Mouse (Mus musculus) thymus, adult 18-20 months (tissue): ENCODE measurements around the gene Fhit.

Experiments
- DNase-seq, 2 experiments: peaks; one replicate each; pipeline ENCODE4 v3.0.0; 2022; ENCODE audit warnings: mixed read lengths in 2 of 2

Fhit gene

GRCm38 (mm10) chr14:10122176-10122575, 1039.7 kb downstream of the Fhit start:
- DNase-seq = no peak

- no peak for DNase-seq
These were observed 1065.6 kb downstream of the Fhit start for GRCm38 (mm10) chr14:10096236-10096635.

- DNase-seq = no peak
These were observed 1082.8 kb downstream of the Fhit start for GRCm38 (mm10) chr14:10079062-10079461.

GRCm38 (mm10) chr14:10049947-10050346, 1111.9 kb downstream of the Fhit start:
- DNase-seq = no peak

- DNase-seq = no peak
These were observed 1114.6 kb downstream of the Fhit start for GRCm38 (mm10) chr14:10047123-10047783.

- no peak for DNase-seq
These were observed 1115.3 kb downstream of the Fhit start for GRCm38 (mm10) chr14:10046336-10047122.

GRCm38 (mm10) chr14:10038021-10038420, 1123.8 kb downstream of the Fhit start:
- peak in 1 of 2 experiments; percentile 2 for DNase-seq

GRCm38 (mm10) chr14:10036685-10037215, 1125.1 kb downstream of the Fhit start:
- no peak for DNase-seq

- DNase-seq = no peak
These were observed 1126.2 kb downstream of the Fhit start for GRCm38 (mm10) chr14:10035682-10036081.

GRCm38 (mm10) chr14:10035270-10035669, 1126.6 kb downstream of the Fhit start:
- no peak for DNase-seq

- DNase-seq = no peak
These were observed 1138.5 kb downstream of the Fhit start for GRCm38 (mm10) chr14:10023382-10023781.

GRCm38 (mm10) chr14:10022304-10022703, 1139.5 kb downstream of the Fhit start:
- DNase-seq = no peak

- DNase-seq = no peak
These were observed 1141.3 kb downstream of the Fhit start for GRCm38 (mm10) chr14:10020400-10021140.

- DNase-seq = no peak
These were observed 1148.0 kb downstream of the Fhit start for GRCm38 (mm10) chr14:10013817-10014266.

- no peak for DNase-seq
These were observed 1148.6 kb downstream of the Fhit start for GRCm38 (mm10) chr14:10013003-10013816.

GRCm38 (mm10) chr14:10006278-10006677, 1155.6 kb downstream of the Fhit start:
- no peak for DNase-seq

GRCm38 (mm10) chr14:10003847-10004246, 1158.0 kb downstream of the Fhit start:
- DNase-seq = no peak

- no peak for DNase-seq
These were observed 1171.2 kb downstream of the Fhit start for GRCm38 (mm10) chr14:9990677-9991076.

- no peak for DNase-seq
These were observed 1184.8 kb downstream of the Fhit start for GRCm38 (mm10) chr14:9976934-9977510.

GRCm38 (mm10) chr14:9974402-9974801, 1187.4 kb downstream of the Fhit start:
- DNase-seq = no peak

GRCm38 (mm10) chr14:9963853-9964252, 1198.0 kb downstream of the Fhit start:
- no peak for DNase-seq

- DNase-seq = no peak
These were observed 1201.4 kb downstream of the Fhit start for GRCm38 (mm10) chr14:9960396-9960795.
